ENCODE assay signal across 8 mouse cellular contexts in genomic region chr6:83459034-83459644, GRCm38 (mm10). TPM values are rescaled to one million over a fixed set of nuclear protein-coding genes. Genes with fewer than 3 reads are reported as not detected.
DNase-seq lines count a peak whose midpoint lies in the region; ATAC-seq lines count a peak whose summit lies in the region.

Tet3 (minus strand) TSS chr6:83459084.

- no peak for ATAC-seq in inflammation-experienced regulatory T-cells, adult 6 months
- ATAC-seq in megakaryocyte progenitor cell, adult 5-6 weeks (replicated peaks; ENCODE audit: poor library complexity), result no peak

- no peak for DNase-seq in frontal cortex, adult 2 months (ENCODE audit: extremely low spot score in 1 of 2, low spot score in 1 of 2)
- no peak for DNase-seq in frontal cortex, postnatal 36 days (ENCODE audit: low spot score in 2 of 2)
- no peak for DNase-seq in adrenal gland, postnatal 36 days
- no peak for DNase-seq in gastrocnemius, postnatal 14 days
- DNase-seq in urinary bladder, postnatal 14 days (ENCODE audit: low spot score), result no peak
- no peak for DNase-seq in embryo, embryonic 10 days (ENCODE audit: low spot score)

- intact Hi-C loops in gastrocnemius, postnatal 14 days (cut with DNase I; ENCODE audit: low total_unique reads), result loop anchor here (5.0 kb wide), 1 partner anchor 82 kb away; no protein-coding TSS in a partner anchor

RNA-seq across cellular contexts. Expression of gene Tet3, which starts in this region (rescaled TPM):
- 18.9 and 19.6 TPM in 2 replicates for polyA plus RNA-seq in frontal cortex, adult 2 months (2012; rRNA removed)
- 10 to 100 TPM; 25.2 to 38.5 TPM for total RNA-seq in adrenal gland, postnatal 36 days (2021)
- 10 to 100 TPM; 30.4 to 36.7 TPM for total RNA-seq in gastrocnemius, postnatal 14 days (2021)
- polyA plus RNA-seq in inflammation-experienced regulatory T-cells, adult 6 months (2017; shearing (Covaris generic)), result 10 to 100 TPM; 13.2 to 19.4 (median 18.7) TPM
- total RNA-seq in megakaryocyte progenitor cell, adult 5-6 weeks (2015), result 27.9 and 29.6 TPM in 2 replicates
- 12.2 and 14.5 TPM in 2 replicates for total RNA-seq in megakaryocyte progenitor cell, adult 5-6 weeks (2017)
